Mouse (Mus musculus) midbrain, embryonic 14.5 days (tissue): ENCODE data around the gene Sgsh. TPM values are rescaled to one million over a fixed set of nuclear protein-coding genes. Genes with fewer than 3 reads are reported as not detected.

Experiments used
- ATAC-seq: fragments of 200-750 bp; cut with Nextera tagmentation; 2 replicates; pipeline ENCODE4 v1.8.0; 2017; ENCODE audit warnings: moderate number of reproducible peaks, moderate library complexity; ENCODE audit not compliant: low FRiP score, low TSS enrichment
- DNase-seq: peaks from one replicate; pipeline ENCODE4 v3.0.0-alpha.2; 2015
- H3K27ac ChIP-seq: fragments of 300-500 bp; sonication (generic); replicated peaks from 2 replicates; pipeline ENCODE4 v1.5.1; 2014; ENCODE audit warnings: mild to moderate bottlenecking, low read depth, low read length, moderate library complexity
- H3K27me3 ChIP-seq: fragments of 300-500 bp; sonication (generic); 2 replicates; pipeline ENCODE4 v1.6.1; 2014; ENCODE audit warnings: low read length, control low read depth, mixed read lengths; ENCODE audit not compliant: control insufficient read depth, insufficient read depth
- H3K36me3 ChIP-seq: fragments of 300-500 bp; sonication (generic); 2 replicates; pipeline ENCODE4 v1.6.1; 2014; ENCODE audit warnings: low read length, control low read depth; ENCODE audit not compliant: control insufficient read depth, insufficient read depth
- H3K4me1 ChIP-seq: fragments of 300-500 bp; sonication (generic); 2 replicates; pipeline ENCODE4 v1.6.1; 2014; ENCODE audit warnings: mild to moderate bottlenecking, antibody characterized with exemption, low read length, control low read depth; ENCODE audit not compliant: control insufficient read depth, insufficient read depth
- H3K4me2 ChIP-seq: fragments of 300-500 bp; sonication (generic); 2 replicates; pipeline ENCODE4 v1.6.1; 2014; ENCODE audit warnings: mild to moderate bottlenecking, low read length, moderate library complexity
- H3K4me3 ChIP-seq: fragments of 300-500 bp; sonication (generic); replicated peaks from 2 replicates; pipeline ENCODE4 v1.5.1; 2014; ENCODE audit warnings: low read depth, low read length
- H3K9ac ChIP-seq: fragments of 300-500 bp; sonication (generic); replicated peaks from 2 replicates; pipeline ENCODE4 v1.6.1; 2014; ENCODE audit warnings: mild to moderate bottlenecking, low read length, moderate library complexity
- H3K9me3 ChIP-seq: fragments of 300-500 bp; sonication (generic); 2 replicates; pipeline ENCODE4 v1.6.1; 2016; ENCODE audit warnings: low read length, control low read depth, mixed read lengths; ENCODE audit not compliant: control insufficient read depth
- WGBS: fragments of 180-500 bp; shearing (Covaris S2); extraction: QIAGEN DNeasy Blood & Tissue Kit; methylation state at CpG from one replicate; pipeline ENCODE4 v1.1.7; 2014; 5-methylcytosine and 5-hydroxymethylcytosine counted together
- polyA plus RNA-seq: library from polyadenylated mRNA; unstranded; fragments of >200 nt; fragmentation: Nextera tagmentation; extraction: Ambion mirVana; gene quantifications from 2 replicates; pipeline ENCODE4 v1.2.1, GENCODE M21; 2014

Gene Sgsh
- polyA plus RNA-seq, 1 experiment from 2014 or later, result 5.3 TPM

DNA sequence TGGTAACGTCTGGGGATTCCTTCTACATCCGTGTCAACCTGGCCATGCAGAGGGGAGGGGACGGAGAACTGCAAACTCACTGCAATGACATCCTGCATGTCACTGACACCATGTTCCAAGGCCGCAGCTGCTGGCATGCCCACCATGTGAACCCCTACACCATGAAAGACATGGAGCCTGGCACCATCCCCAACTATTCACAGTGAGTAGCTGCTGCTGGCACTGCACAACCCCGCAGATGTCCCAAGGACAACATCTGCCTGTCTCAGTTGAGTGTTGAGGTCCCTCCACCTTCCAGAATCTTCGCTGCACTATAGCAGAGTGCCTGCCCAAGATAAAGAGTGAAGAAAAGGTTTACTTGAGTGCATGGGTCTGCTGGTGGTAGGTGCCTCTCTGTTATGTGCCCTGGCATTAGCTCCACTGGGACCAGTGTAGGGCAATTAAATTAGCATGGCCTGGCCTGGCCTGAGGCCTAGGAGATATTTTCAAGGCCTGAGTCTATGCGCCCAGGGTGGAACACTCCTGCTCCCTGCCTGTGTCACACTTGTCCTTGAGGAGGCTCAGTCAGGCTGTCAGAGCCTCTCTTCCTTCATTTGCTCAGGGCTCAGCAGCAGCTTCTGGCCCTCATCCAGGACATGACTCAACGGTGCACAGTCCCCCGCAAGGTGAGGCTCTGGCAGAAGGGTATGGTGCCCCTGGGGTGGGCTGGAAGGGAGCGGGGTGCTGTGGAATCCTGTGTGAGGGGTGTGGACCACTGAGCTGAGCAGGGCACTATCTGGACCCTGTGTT lies 16.9 kb downstream of the Sgsh start:
- Histone ChIP-seq H3K27ac (no peak overlapping the region), H3K4me1 (no peaks in the 10 kb centered on the region), H3K4me3 (no peak overlapping the region), H3K4me2 (no peak overlapping the region), H3K9me3 (no peaks in the 10 kb centered on the region), H3K27me3 (no peaks in the 10 kb centered on the region), H3K36me3 (no peaks in the 10 kb centered on the region), H3K9ac (no peak overlapping the region)
- DNase-seq (no peak), ATAC-seq (no peak)
- WGBS, result 82% methylated on average over 10 of the region's 10 CpGs

- Histone ChIP-seq H3K9ac (no peak overlapping the region), H3K36me3 (no peaks in the 10 kb centered on the region), H3K9me3 (no peaks in the 10 kb centered on the region), H3K27ac (no peak overlapping the region), H3K4me2 (no peak overlapping the region), H3K27me3 (no peaks in the 10 kb centered on the region), H3K4me3 (no peak overlapping the region), H3K4me1 (no peaks in the 10 kb centered on the region)
- 50% methylated on average over 3 of the region's 3 CpGs for WGBS
- no peak for ATAC-seq
- no peak for DNase-seq
These were observed 23.4 kb downstream of the Sgsh start for GRCm38 (mm10) chr11:119331970-119332369.

GRCm38 (mm10) chr11:119330592-119330991 lies 24.7 kb downstream of the Sgsh start:
- Histone ChIP-seq H3K9me3 (no peaks in the 10 kb centered on the region), H3K36me3 (no peaks in the 10 kb centered on the region), H3K27me3 (no peaks in the 10 kb centered on the region), H3K9ac (no peak overlapping the region), H3K4me1 (no peaks in the 10 kb centered on the region), H3K4me3 (no peak overlapping the region), H3K4me2 (no peak overlapping the region), H3K27ac (no peak overlapping the region)
- WGBS, result 63% methylated on average over 4 of the region's 4 CpGs
- ATAC-seq (no peak), DNase-seq (no peak)

DNA sequence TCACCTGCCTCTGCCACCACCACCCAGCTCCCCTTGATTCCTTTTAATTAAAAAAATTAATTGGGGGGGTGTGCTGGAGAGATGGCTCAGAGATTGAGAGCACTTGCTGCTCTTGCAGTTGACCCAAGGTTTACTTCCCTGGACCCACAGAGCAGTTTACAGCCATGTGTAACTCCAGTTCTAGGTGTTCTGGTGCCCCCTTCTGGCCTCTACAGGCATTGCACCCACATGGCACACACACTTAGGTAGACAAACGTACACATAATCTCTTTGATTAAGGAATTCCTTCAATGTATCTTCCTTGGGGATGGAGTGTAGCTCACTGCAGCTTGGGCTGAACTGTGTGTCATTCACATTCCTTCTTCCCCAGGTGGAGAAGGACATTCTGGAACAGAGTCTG lies 30.3 kb downstream of the Sgsh start:
- Histone ChIP-seq H3K27me3 (no peaks in the 10 kb centered on the region), H3K4me3 (no peak overlapping the region), H3K9ac (no peak overlapping the region), H3K36me3 (no peaks in the 10 kb centered on the region), H3K9me3 (no peaks in the 10 kb centered on the region), H3K4me1 (no peaks in the 10 kb centered on the region), H3K4me2 (no peak overlapping the region), H3K27ac (no peak overlapping the region)
- ATAC-seq (no peak), DNase-seq (no peak)
- WGBS, result 72% methylated on average over 1 of the region's 1 CpGs

- Histone ChIP-seq H3K27me3 (no peaks in the 10 kb centered on the region), H3K27ac (no peak overlapping the region), H3K9ac (no peak overlapping the region), H3K4me3 (no peak overlapping the region), H3K4me2 (no peak overlapping the region), H3K4me1 (no peaks in the 10 kb centered on the region), H3K9me3 (no peaks in the 10 kb centered on the region), H3K36me3 (no peaks in the 10 kb centered on the region)
- DNase-seq (no peak), ATAC-seq (no peak)
- WGBS, result 73% methylated on average over 13 of the region's 13 CpGs
These were observed 32.8 kb downstream of the Sgsh start for GRCm38 (mm10) chr11:119322521-119322920.

- no peak overlapping the region for H3K9ac ChIP-seq
- H3K4me1 ChIP-seq, result no peaks in the 10 kb centered on the region
- no peaks in the 10 kb centered on the region for H3K27me3 ChIP-seq
- H3K27ac ChIP-seq, result no peak overlapping the region
- DNase-seq (no peak), ATAC-seq (no peak)
- H3K9me3 ChIP-seq, result no peaks in the 10 kb centered on the region
- H3K36me3 ChIP-seq, result no peaks in the 10 kb centered on the region
- no peak overlapping the region for H3K4me2 ChIP-seq
- WGBS, result 92% methylated on average over 4 of the region's 4 CpGs
- no peak overlapping the region for H3K4me3 ChIP-seq
These were observed 38.6 kb downstream of the Sgsh start for GRCm38 (mm10) chr11:119316720-119317119.

GRCm38 (mm10) chr11:119314252-119314936 lies 40.9 kb downstream of the Sgsh start:
- Histone ChIP-seq H3K4me2 (no peak overlapping the region), H3K4me1 (no peaks in the 10 kb centered on the region), H3K27me3 (no peaks in the 10 kb centered on the region), H3K27ac (no peak overlapping the region), H3K4me3 (no peak overlapping the region), H3K36me3 (no peaks in the 10 kb centered on the region), H3K9ac (no peak overlapping the region), H3K9me3 (no peaks in the 10 kb centered on the region)
- 87% methylated on average over 17 of the region's 17 CpGs for WGBS
- DNase-seq, result no peak
- no peak for ATAC-seq

GRCm38 (mm10) chr11:119310621-119311020 lies 44.7 kb downstream of the Sgsh start:
- no peak for ATAC-seq
- H3K36me3 ChIP-seq, result no peaks in the 10 kb centered on the region
- no peak for DNase-seq
- H3K4me2 ChIP-seq, result no peak overlapping the region
- WGBS, result 15% methylated on average over 10 of the region's 10 CpGs
- H3K27ac ChIP-seq, result no peak overlapping the region
- no peaks in the 10 kb centered on the region for H3K4me1 ChIP-seq
- no peaks in the 10 kb centered on the region for H3K9me3 ChIP-seq
- no peak overlapping the region for H3K4me3 ChIP-seq
- H3K27me3 ChIP-seq, result no peaks in the 10 kb centered on the region
- H3K9ac ChIP-seq, result no peak overlapping the region

DNA sequence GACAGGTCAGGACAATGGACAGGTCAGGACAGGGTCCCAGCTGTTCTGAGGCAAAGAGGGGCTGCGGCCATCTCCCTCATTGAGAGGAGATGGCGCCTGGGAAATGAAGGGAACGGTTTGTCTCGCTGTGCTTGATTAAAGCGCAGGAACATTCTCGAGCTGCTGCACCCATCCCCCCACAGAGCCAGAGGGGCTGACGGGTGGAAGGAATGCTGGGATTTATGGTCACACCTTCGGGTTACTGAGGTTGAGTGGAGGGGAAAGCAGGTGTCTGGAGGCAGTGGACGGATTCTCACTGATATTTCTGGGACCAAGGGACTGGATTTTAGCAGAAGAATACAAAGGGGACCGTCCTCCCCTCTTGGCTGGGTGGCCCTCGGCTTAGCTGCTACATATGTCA lies 47.4 kb downstream of the Sgsh start:
- no peaks in the 10 kb centered on the region for H3K36me3 ChIP-seq
- no peak overlapping the region for H3K9ac ChIP-seq
- 38% methylated on average over 11 of the region's 11 CpGs for WGBS
- no peak overlapping the region for H3K27ac ChIP-seq
- H3K4me3 ChIP-seq, result no peak overlapping the region
- H3K9me3 ChIP-seq, result no peaks in the 10 kb centered on the region
- DNase-seq (no peak), ATAC-seq (no peak)
- no peaks in the 10 kb centered on the region for H3K27me3 ChIP-seq
- H3K4me2 ChIP-seq, result no peak overlapping the region
- H3K4me1 ChIP-seq, result no peaks in the 10 kb centered on the region
